10 mouse cellular contexts compared by ENCODE assay signal in the genomic region with DNA sequence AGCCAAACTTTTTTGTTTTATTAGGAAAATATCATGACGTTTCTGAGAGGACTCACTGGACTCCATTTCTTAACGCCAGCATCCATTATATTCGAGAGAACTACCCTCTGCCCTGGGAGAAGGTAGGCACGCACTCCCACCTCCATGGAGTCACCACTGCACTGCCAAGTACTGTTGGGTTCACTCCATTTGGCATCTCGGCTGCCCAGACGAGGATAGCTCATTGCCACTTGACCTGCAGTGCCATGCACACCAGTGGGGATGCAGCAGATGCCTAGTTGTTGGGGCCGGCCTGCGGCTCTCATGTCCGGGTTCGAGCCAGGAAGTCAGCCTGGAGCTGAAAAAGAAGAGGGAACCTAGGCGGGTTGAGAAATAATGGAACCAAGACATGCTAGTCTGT.
"Had no signal": no experiment of that assay in that cellular context is flagged by ENCODE, and none has a peak within 500 bp of the region (broad histone marks: within the 10 kb centered on the region; RNA-seq: fewer than 3 reads in every experiment).

No protein-coding gene starts in this region.

- H3K27ac ChIP-seq: kidney, embryonic 15.5 days; left cerebral cortex, adult 2 months; liver, embryonic 13.5 days; macrophage had no signal

- H3K9ac ChIP-seq: kidney, embryonic 15.5 days; liver, embryonic 13.5 days had no signal

- H3K4me3 ChIP-seq: kidney, embryonic 15.5 days; left cerebral cortex, adult 2 months; liver, embryonic 13.5 days had no signal

- H3K27me3 ChIP-seq: kidney, embryonic 15.5 days had no signal

- DNase-seq: kidney, adult 8-10 months; kidney, postnatal 10 days; kidney, postnatal 36 days; layer of hippocampus, postnatal 36 days; liver, embryonic 13.5 days; thymus, postnatal 25 days had no signal

- H3K4me2 ChIP-seq: kidney, embryonic 15.5 days; liver, embryonic 13.5 days; midbrain, embryonic 11.5 days had no signal

- H3K9me3 ChIP-seq: kidney, embryonic 15.5 days; liver, embryonic 13.5 days had no signal

- H3K36me3 ChIP-seq: kidney, embryonic 15.5 days; liver, embryonic 13.5 days had no signal
